Mouse (Mus musculus): Measurements from ENCODE around the gene Lypd3. TPM values are rescaled to one million over a fixed set of nuclear protein-coding genes. Genes with fewer than 3 reads are reported as not detected.
A peak's percentile ranks its signal among the peaks of the same experiment; 100 is the strongest.

The Lypd3 gene
- 0.48 and 0.81 TPM in 2 replicates for polyA plus RNA-seq (2011; ENCODE audit: insufficient read depth, insufficient read length, low read depth, missing spikeins)

- Histone ChIP-seq H3K9ac (ENCODE audit: low read depth, poor library complexity, severe bottlenecking) (no peak within 1 kb of the TSS), H3K4me3 (ENCODE audit: low read depth, low read length) (peak within 1 kb of the TSS; percentile 43), H3K27ac (ENCODE audit: insufficient read depth, low read length) (no peak within 1 kb of the TSS), H3K4me1 (ENCODE audit: control insufficient read depth, insufficient read depth, low read length) (no peaks in the 10 kb centered on the region), H3K36me3 (ENCODE audit: control insufficient read depth, insufficient read depth, low read length, poor library complexity, severe bottlenecking) (no peaks in the 10 kb centered on the region), H3K9me3 (replicated peaks; ENCODE audit: control insufficient read depth, insufficient read depth, low read length, poor library complexity, severe bottlenecking) (no peaks in the 10 kb centered on the region), H3K27me3 (ENCODE audit: control insufficient read depth, insufficient read depth, low read length, poor library complexity, severe bottlenecking) (no peaks in the 10 kb centered on the region)
- TF ChIP-seq CTCF (IDR thresholded peaks at IDR 0.05; ENCODE audit: low read depth, low read length) (no peak), POLR2A (IDR thresholded peaks at IDR 0.05; ENCODE audit: insufficient read depth, low read length) (no peak), EP300 (IDR thresholded peaks at IDR 0.05; ENCODE audit: insufficient read depth, low read depth, low read length) (no peak)
Measured at GRCm38 (mm10) chr7:24636264-24636663, at the start of gene Lypd3. TSS of gene Lypd3 (plus strand) at chr7:24636550.

- peaks cover 5% of the 10 kb centered on the region; the same call in 1 of the 2 replicates for H3K9me3 ChIP-seq (replicated peaks; ENCODE audit: control insufficient read depth, insufficient read depth, low read length, poor library complexity, severe bottlenecking)
- H3K36me3 ChIP-seq (ENCODE audit: control insufficient read depth, insufficient read depth, low read length, poor library complexity, severe bottlenecking): no peaks in the 10 kb centered on the region
- no peak overlapping the region for H3K27ac ChIP-seq (ENCODE audit: insufficient read depth, low read length)
- peak overlapping the region; percentile 47; the same call in 1 of the 2 replicates for H3K4me3 ChIP-seq (ENCODE audit: low read depth, low read length)
- H3K9ac ChIP-seq (ENCODE audit: low read depth, poor library complexity, severe bottlenecking): no peak overlapping the region
- no peak for TF ChIP-seq EP300 (IDR thresholded peaks at IDR 0.05; ENCODE audit: insufficient read depth, low read depth, low read length)
- TF ChIP-seq CTCF (IDR thresholded peaks at IDR 0.05; ENCODE audit: low read depth, low read length): no peak
- TF ChIP-seq POLR2A (IDR thresholded peaks at IDR 0.05; ENCODE audit: insufficient read depth, low read length): no peak
- H3K27me3 ChIP-seq (ENCODE audit: control insufficient read depth, insufficient read depth, low read length, poor library complexity, severe bottlenecking): no peaks in the 10 kb centered on the region
- H3K4me1 ChIP-seq (ENCODE audit: control insufficient read depth, insufficient read depth, low read length): peaks cover 1% of the 10 kb centered on the region
Measured at GRCm38 (mm10) chr7:24586828-24587227, 49.5 kb upstream of the Lypd3 start.

GRCm38 (mm10) chr7:24587330-24588105, 48.8 kb upstream of the Lypd3 start, which contains the start of the genes Ethe1 and Zfp575:
TSS of gene Ethe1 (plus strand) at chr7:24587543.
TSS of gene Zfp575 (minus strand) at chr7:24587641.
- Histone ChIP-seq H3K4me3 (ENCODE audit: low read depth, low read length) (peak within 1 kb of the TSS; percentile 47), H3K27ac (ENCODE audit: insufficient read depth, low read length) (no peak within 1 kb of the TSS), H3K9ac (ENCODE audit: low read depth, poor library complexity, severe bottlenecking) (no peak within 1 kb of the TSS), H3K9me3 (replicated peaks; ENCODE audit: control insufficient read depth, insufficient read depth, low read length, poor library complexity, severe bottlenecking) (peaks cover 5% of the 10 kb centered on the region; the same call in 1 of the 2 replicates), H3K36me3 (ENCODE audit: control insufficient read depth, insufficient read depth, low read length, poor library complexity, severe bottlenecking) (no peaks in the 10 kb centered on the region), H3K27me3 (ENCODE audit: control insufficient read depth, insufficient read depth, low read length, poor library complexity, severe bottlenecking) (no peaks in the 10 kb centered on the region), H3K4me1 (ENCODE audit: control insufficient read depth, insufficient read depth, low read length) (peaks cover 1% of the 10 kb centered on the region)
- no peak; the same call in 1 of the 2 replicates for TF ChIP-seq EP300 (IDR thresholded peaks at IDR 0.05; ENCODE audit: insufficient read depth, low read depth, low read length)
- TF ChIP-seq POLR2A (IDR thresholded peaks at IDR 0.05; ENCODE audit: insufficient read depth, low read length): peak; percentile 69
- TF ChIP-seq CTCF (IDR thresholded peaks at IDR 0.05; ENCODE audit: low read depth, low read length): no peak

- no peak for TF ChIP-seq EP300 (IDR thresholded peaks at IDR 0.05; ENCODE audit: insufficient read depth, low read depth, low read length)
- no peak for TF ChIP-seq POLR2A (IDR thresholded peaks at IDR 0.05; ENCODE audit: insufficient read depth, low read length)
- no peak for TF ChIP-seq CTCF (IDR thresholded peaks at IDR 0.05; ENCODE audit: low read depth, low read length)
- H3K4me1 ChIP-seq (ENCODE audit: control insufficient read depth, insufficient read depth, low read length): peaks cover 1% of the 10 kb centered on the region
- H3K9me3 ChIP-seq (replicated peaks; ENCODE audit: control insufficient read depth, insufficient read depth, low read length, poor library complexity, severe bottlenecking): peaks cover 5% of the 10 kb centered on the region; the same call in 1 of the 2 replicates
- no peak overlapping the region for H3K9ac ChIP-seq (ENCODE audit: low read depth, poor library complexity, severe bottlenecking)
- H3K36me3 ChIP-seq (ENCODE audit: control insufficient read depth, insufficient read depth, low read length, poor library complexity, severe bottlenecking): no peaks in the 10 kb centered on the region
- H3K4me3 ChIP-seq (ENCODE audit: low read depth, low read length): no peak overlapping the region
- no peaks in the 10 kb centered on the region for H3K27me3 ChIP-seq (ENCODE audit: control insufficient read depth, insufficient read depth, low read length, poor library complexity, severe bottlenecking)
- H3K27ac ChIP-seq (ENCODE audit: insufficient read depth, low read length): no peak overlapping the region
Measured at GRCm38 (mm10) chr7:24588336-24588735, 48.0 kb upstream of the Lypd3 start.

- Histone ChIP-seq H3K9me3 (replicated peaks; ENCODE audit: control insufficient read depth, insufficient read depth, low read length, poor library complexity, severe bottlenecking) (no peaks in the 10 kb centered on the region), H3K9ac (ENCODE audit: low read depth, poor library complexity, severe bottlenecking) (no peak overlapping the region), H3K4me1 (ENCODE audit: control insufficient read depth, insufficient read depth, low read length) (peaks cover 4% of the 10 kb centered on the region), H3K27me3 (ENCODE audit: control insufficient read depth, insufficient read depth, low read length, poor library complexity, severe bottlenecking) (no peaks in the 10 kb centered on the region; the same call in 1 of the 2 replicates), H3K4me3 (ENCODE audit: low read depth, low read length) (no peak overlapping the region), H3K36me3 (ENCODE audit: control insufficient read depth, insufficient read depth, low read length, poor library complexity, severe bottlenecking) (no peaks in the 10 kb centered on the region), H3K27ac (ENCODE audit: insufficient read depth, low read length) (no peak overlapping the region)
- TF ChIP-seq EP300 (IDR thresholded peaks at IDR 0.05; ENCODE audit: insufficient read depth, low read depth, low read length) (no peak), CTCF (IDR thresholded peaks at IDR 0.05; ENCODE audit: low read depth, low read length) (no peak), POLR2A (IDR thresholded peaks at IDR 0.05; ENCODE audit: insufficient read depth, low read length) (no peak)
Measured at GRCm38 (mm10) chr7:24591735-24592134, 44.6 kb upstream of the Lypd3 start.

GRCm38 (mm10) chr7:24592163-24592562, 44.2 kb upstream of the Lypd3 start:
- H3K4me1 ChIP-seq (ENCODE audit: control insufficient read depth, insufficient read depth, low read length): peaks cover 4% of the 10 kb centered on the region
- H3K9ac ChIP-seq (ENCODE audit: low read depth, poor library complexity, severe bottlenecking): no peak overlapping the region
- no peak overlapping the region for H3K4me3 ChIP-seq (ENCODE audit: low read depth, low read length)
- H3K27ac ChIP-seq (ENCODE audit: insufficient read depth, low read length): no peak overlapping the region
- TF ChIP-seq EP300 (IDR thresholded peaks at IDR 0.05; ENCODE audit: insufficient read depth, low read depth, low read length): no peak
- no peak for TF ChIP-seq POLR2A (IDR thresholded peaks at IDR 0.05; ENCODE audit: insufficient read depth, low read length)
- no peak for TF ChIP-seq CTCF (IDR thresholded peaks at IDR 0.05; ENCODE audit: low read depth, low read length)
- H3K27me3 ChIP-seq (ENCODE audit: control insufficient read depth, insufficient read depth, low read length, poor library complexity, severe bottlenecking): no peaks in the 10 kb centered on the region; the same call in 1 of the 2 replicates
- no peaks in the 10 kb centered on the region for H3K9me3 ChIP-seq (replicated peaks; ENCODE audit: control insufficient read depth, insufficient read depth, low read length, poor library complexity, severe bottlenecking)
- H3K36me3 ChIP-seq (ENCODE audit: control insufficient read depth, insufficient read depth, low read length, poor library complexity, severe bottlenecking): no peaks in the 10 kb centered on the region
